Mouse (Mus musculus) left cerebral cortex, adult 6 months (tissue): ENCODE results near the gene Cbll1. TPM values are rescaled to one million over a fixed set of nuclear protein-coding genes. Genes with fewer than 3 reads are reported as not detected.

Source experiments
- long read RNA-seq, 2 experiments: library from polyadenylated mRNA; unstranded; transcript quantifications; one replicate each; pipeline ENCODE4 v2.0.0; 2019 to 2020
- polyA plus RNA-seq: library from polyadenylated mRNA; unstranded; fragments of <200 nt; fragmentation: Nextera tagmentation; gene quantifications from 2 replicates; pipeline ENCODE4 v1.2.3, GENCODE M21; 2021

The Cbll1 gene
- polyA plus RNA-seq, result 9.0 and 14.8 TPM in 2 replicates
- long read RNA-seq, experiment 1, partial matches to known transcripts, result 4 of 25 reads
- long read RNA-seq, experiment 1, other reads (novel, unspliced or antisense), result 14 of 25 reads
- long read RNA-seq, experiment 2, partial matches to known transcripts, result 4 of 12 reads
- long read RNA-seq, experiment 2, other reads (novel, unspliced or antisense), result 8 of 12 reads

DNA sequence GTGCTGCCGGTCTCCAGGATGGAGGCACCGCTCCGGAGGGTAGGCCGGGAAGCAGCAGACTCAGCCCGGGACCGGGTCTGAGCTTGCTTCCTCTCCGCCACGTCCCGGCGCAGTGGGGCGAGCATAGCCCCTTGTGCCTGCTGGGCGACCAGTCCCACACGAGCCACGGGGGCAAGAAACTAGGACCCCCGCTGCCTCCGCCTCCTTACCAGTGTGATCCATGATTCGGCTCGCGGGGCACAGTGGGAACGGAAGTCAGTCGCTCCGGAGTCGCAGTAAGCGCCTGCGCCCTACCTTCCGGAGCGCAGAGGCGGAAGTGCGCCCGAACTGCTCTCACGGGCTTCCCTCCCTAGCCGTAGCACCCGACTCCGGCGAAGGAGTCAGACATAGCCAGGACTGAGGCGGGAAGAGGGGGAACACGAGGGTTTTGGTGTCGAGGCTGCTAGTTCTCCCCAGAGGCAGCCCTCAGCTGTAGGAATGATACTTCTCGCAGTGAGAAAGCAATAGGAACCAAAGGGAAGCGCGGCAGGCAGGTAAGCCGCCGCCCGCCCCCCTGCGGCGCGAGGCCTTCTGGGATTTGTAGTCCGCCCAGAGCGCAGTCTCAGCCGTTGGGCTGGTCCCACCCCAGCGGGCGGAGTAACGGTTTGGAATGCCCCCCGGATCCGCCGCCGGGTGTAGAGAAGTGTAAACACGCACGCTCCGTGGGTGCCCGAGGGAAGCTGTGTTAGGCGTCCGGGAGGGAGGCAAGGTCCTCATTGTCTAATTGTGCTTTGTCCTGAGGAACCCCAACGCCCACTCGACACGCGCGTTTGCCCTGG, at the start of gene Cbll1:
Gene Cbll1, minus strand, starts transcription at position 303 of the 818 bp plus-strand sequence.

Other genes starting within 250 kb of the Cbll1 start
- gene Lamb1, start 234.4 kb downstream of the Cbll1 start, polyA plus RNA-seq, result 3.1 TPM in 2 replicates
- 64.1 and 76.1 TPM in 2 replicates for gene Dld, start 148.2 kb downstream of the Cbll1 start, polyA plus RNA-seq
- 0.04 TPM in 1 of 2 replicates, not detected in the other for gene Slc26a3, start 108.7 kb downstream of the Cbll1 start, polyA plus RNA-seq
- 0.74 and 1.3 TPM in 2 replicates for gene Slc26a4, start 60.4 kb upstream of the Cbll1 start, polyA plus RNA-seq
- gene Bcap29, start 135.0 kb upstream of the Cbll1 start, polyA plus RNA-seq, result 75.3 and 93.5 TPM in 2 replicates
- gene Dus4l, start 155.2 kb upstream of the Cbll1 start, polyA plus RNA-seq, result 3.6 and 6.7 TPM in 2 replicates
- gene Cog5, start 155.3 kb upstream of the Cbll1 start, polyA plus RNA-seq, result 9.5 and 13.8 TPM in 2 replicates
- gene Gpr22, start 214.3 kb upstream of the Cbll1 start, polyA plus RNA-seq, result 20.9 and 25.8 TPM in 2 replicates